ENCODE assay signal across 8 mouse cellular contexts in genomic region chr2:178078166-178078717, GRCm38 (mm10). TPM values are rescaled to one million over a fixed set of nuclear protein-coding genes. Genes with fewer than 3 reads are reported as not detected.
DNase-seq lines count a peak whose midpoint lies in the region; ATAC-seq and TF ChIP-seq lines count a peak whose summit lies in the region.
"Not testable (repeated sequence)": the region's sequence is repeated elsewhere in the genome, so short reads cannot be mapped to it uniquely, and the experiment has no call there.

Zfp931 (minus strand) TSS chr2:178078476.

- peak within 1 kb of the TSS; percentile 60 for H3K4me3 ChIP-seq in cortical plate, adult 2 months (ENCODE audit: insufficient read depth, low read length)
- H3K4me3 ChIP-seq in gastrocnemius, adult 2 months, result peak within 1 kb of the TSS; percentile 80
- peak within 1 kb of the TSS; percentile 32 for H3K4me3 ChIP-seq in hindbrain, embryonic 11.5 days (ENCODE audit: low read depth, low read length)
- peak within 1 kb of the TSS; percentile 46 for H3K4me3 ChIP-seq in limb, embryonic 12.5 days (replicated peaks)
- peak within 1 kb of the TSS; percentile 86 for H3K4me3 ChIP-seq in megakaryocyte, embryonic 14.5 days (replicated peaks)
- peak within 1 kb of the TSS; percentile 68 for H3K4me3 ChIP-seq in small intestine, adult 2 months (ENCODE audit: low read depth, low read length)

- H3K36me3 ChIP-seq in hindbrain, embryonic 11.5 days (ENCODE audit: control insufficient read depth, insufficient read depth, low read length); limb, embryonic 12.5 days; megakaryocyte, embryonic 14.5 days (replicated peaks; ENCODE audit: low read length); small intestine, adult 2 months (ENCODE audit: control insufficient read depth, insufficient read depth, low read length): not testable (repeated sequence)

- DNase-seq in T-cell, adult 2 months (ENCODE audit: low spot score), result peak; percentile 18
- DNase-seq in gastrocnemius, adult 2 months; hindbrain, embryonic 11.5 days (ENCODE audit: low spot score): not testable (repeated sequence)
- peak; percentile 35 for DNase-seq in layer of hippocampus, adult 11-12 months (ENCODE audit: low spot score)

- WGBS in hindbrain, embryonic 11.5 days, result 0% methylated on average over 2 of the region's 14 CpGs
- 0% methylated on average over 7 of the region's 14 CpGs for WGBS in limb, embryonic 12.5 days
- 0% methylated on average over 5 of the region's 14 CpGs for WGBS in small intestine, adult 2 months

- not testable (repeated sequence) for TF ChIP-seq CTCF in cortical plate, adult 2 months (IDR thresholded peaks at IDR 0.05; ENCODE audit: extremely low read depth, insufficient read depth, low read length); gastrocnemius, adult 2 months (IDR thresholded peaks at IDR 0.05); small intestine, adult 2 months (IDR thresholded peaks at IDR 0.05; ENCODE audit: extremely low read depth, insufficient read length, insufficient replicate concordance, low read depth, low read length)

- H3K4me1 ChIP-seq in cortical plate, adult 2 months (ENCODE audit: control insufficient read depth, insufficient read depth, low read length); hindbrain, embryonic 11.5 days (replicated peaks; ENCODE audit: control insufficient read depth, insufficient read depth, low read length); limb, embryonic 12.5 days (replicated peaks); megakaryocyte, embryonic 14.5 days; small intestine, adult 2 months (ENCODE audit: control insufficient read depth, insufficient read depth, insufficient read length, low read length): not testable (repeated sequence)

- intact Hi-C loops in gastrocnemius, adult 2 months (cut with DNase I), result not testable (repeated sequence)

- not testable (repeated sequence) for ATAC-seq in hindbrain, embryonic 11.5 days (ENCODE audit: low FRiP score); limb, embryonic 12.5 days (ENCODE audit: insufficient number of reproducible peaks, insufficient read depth, low FRiP score, low TSS enrichment, low read depth)

- TF ChIP-seq POLR2A in cortical plate, adult 2 months (IDR thresholded peaks at IDR 0.05; ENCODE audit: extremely low read depth, insufficient read depth, low read length); small intestine, adult 2 months (IDR thresholded peaks at IDR 0.05; ENCODE audit: low read depth, low read length): not testable (repeated sequence)

- peak within 1 kb of the TSS; percentile 29 for H3K4me2 ChIP-seq in hindbrain, embryonic 11.5 days (replicated peaks; ENCODE audit: low read depth, low read length)
- H3K4me2 ChIP-seq in limb, embryonic 12.5 days, result peak within 1 kb of the TSS; percentile 54

- not testable (repeated sequence) for H3K9me3 ChIP-seq in hindbrain, embryonic 11.5 days (ENCODE audit: control insufficient read depth, low read length); limb, embryonic 12.5 days; megakaryocyte, embryonic 14.5 days

- H3K27me3 ChIP-seq in hindbrain, embryonic 11.5 days (ENCODE audit: control insufficient read depth, insufficient read depth, low read length); limb, embryonic 12.5 days; megakaryocyte, embryonic 14.5 days (replicated peaks); small intestine, adult 2 months (ENCODE audit: control insufficient read depth, insufficient read depth, low read length): not testable (repeated sequence)

- H3K9ac ChIP-seq in hindbrain, embryonic 11.5 days (ENCODE audit: low read depth, low read length), result not testable (repeated sequence)
- H3K9ac ChIP-seq in limb, embryonic 12.5 days (replicated peaks), result peak within 1 kb of the TSS; percentile 52; the same call in 1 of the 2 replicates

- not testable (repeated sequence) for H3K27ac ChIP-seq in cortical plate, adult 2 months (ENCODE audit: insufficient read depth, low read length); hindbrain, embryonic 11.5 days (ENCODE audit: low read depth, low read length); limb, embryonic 12.5 days; small intestine, adult 2 months (ENCODE audit: insufficient read depth, low read depth, low read length)
- H3K27ac ChIP-seq in gastrocnemius, adult 2 months, result peak within 1 kb of the TSS; percentile 78

RNA-seq across cellular contexts. Expression of gene Zfp931, which starts in this region (rescaled TPM):
- 15.7 and 15.9 TPM in 2 replicates for polyA plus RNA-seq in cortical plate, adult 2 months (2012; rRNA removed)
- 10 to 100 TPM in 1 of 2 experiments, 1 to 10 TPM in 1; 9.5 to 13.9 TPM for total RNA-seq in gastrocnemius, adult 2 months (2021)
- 15.7 and 16.2 TPM in 2 replicates for polyA plus RNA-seq in hindbrain, embryonic 11.5 days (2014; fragmentation: Nextera tagmentation; extraction: Ambion mirVana)
- polyA plus RNA-seq in limb, embryonic 12.5 days (2016; fragmentation: Nextera tagmentation; extraction: Ambion mirVana), result 17.5 and 18.5 TPM in 2 replicates
- not detected in 2 replicates for polyA plus RNA-seq in megakaryocyte, embryonic 14.5 days (2012; ENCODE audit: insufficient read depth, low replicate concordance)
- 0.10 TPM in 1 of 2 replicates, not detected in the other for polyA plus RNA-seq in small intestine, adult 2 months (2012; rRNA removed)

Comparison
In these comparisons a context has a peak if more than half of its experiments do, and no peak if none do; other contexts are left out.
1. RNA of gene Zfp931 (polyA plus RNA-seq): 17.5 to 18.5 TPM in limb, embryonic 12.5 days, 15.7 to 16.2 TPM in hindbrain, embryonic 11.5 days and 15.7 to 15.9 TPM in cortical plate, adult 2 months; 0.10 TPM in small intestine, adult 2 months and not detected in megakaryocyte, embryonic 14.5 days; every median in the first group is over 10 times any median in the second.
2. H3K4me3 ChIP-seq: peak in every context shown above with its lines; median percentile 86 in megakaryocyte, embryonic 14.5 days; 80 in gastrocnemius, adult 2 months; 68 in small intestine, adult 2 months; 60 in cortical plate, adult 2 months; 46 in limb, embryonic 12.5 days; 32 in hindbrain, embryonic 11.5 days.